Comparison of ENCODE assay signal across 23 mouse cellular contexts in the genomic region with DNA sequence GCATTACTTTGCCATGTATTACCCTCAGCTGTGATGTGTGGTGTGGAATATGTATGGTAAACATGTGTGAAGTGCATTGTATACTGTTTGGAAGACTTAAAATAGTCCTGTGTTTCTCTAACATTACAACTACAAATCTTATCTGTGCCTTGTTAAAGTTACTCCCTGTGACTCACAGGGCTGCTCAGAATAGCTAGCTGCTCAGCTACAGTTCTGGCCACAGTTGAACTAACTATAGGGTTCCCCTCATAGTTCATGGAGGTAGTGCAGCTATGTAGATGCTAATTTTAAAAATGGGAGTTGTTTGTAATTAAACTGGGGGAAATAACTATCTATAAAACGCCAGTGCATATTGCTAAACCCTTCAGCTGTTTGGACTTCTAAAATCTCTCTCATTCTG.
"Had no signal": no experiment of that assay in that cellular context is flagged by ENCODE, and none has a peak within 500 bp of the region (broad histone marks: within the 10 kb centered on the region; RNA-seq: fewer than 3 reads in every experiment).

No protein-coding gene starts in this region.

- H3K27me3 ChIP-seq: hindbrain, embryonic 13.5 days; hindbrain, embryonic 15.5 days; kidney, embryonic 15.5 days; limb, embryonic 13.5 days; limb, embryonic 15.5 days; liver, embryonic 12.5 days had no signal

- H3K9ac ChIP-seq: forebrain, postnatal 0 days; hindbrain, embryonic 13.5 days; hindbrain, embryonic 15.5 days; kidney, embryonic 15.5 days; limb, embryonic 13.5 days; limb, embryonic 15.5 days; liver, embryonic 12.5 days; liver, embryonic 14.5 days had no signal

- H3K9me3 ChIP-seq: hindbrain, embryonic 13.5 days; hindbrain, embryonic 15.5 days; kidney, embryonic 15.5 days; limb, embryonic 13.5 days; limb, embryonic 15.5 days; liver, embryonic 12.5 days had no signal

- H3K4me2 ChIP-seq: hindbrain, embryonic 13.5 days; hindbrain, embryonic 15.5 days; kidney, embryonic 15.5 days; limb, embryonic 13.5 days; limb, embryonic 15.5 days; liver, embryonic 12.5 days had no signal

- H3K27ac ChIP-seq: hindbrain, embryonic 13.5 days; hindbrain, embryonic 15.5 days; hindbrain, postnatal 0 days; kidney, embryonic 15.5 days; kidney, postnatal 0 days; limb, embryonic 13.5 days; limb, embryonic 15.5 days; liver, embryonic 12.5 days; liver, embryonic 14.5 days had no signal

- DNase-seq: forebrain, postnatal 0 days; gastrocnemius, postnatal 14 days; gastrocnemius, postnatal 36 days; heart, adult 11 months; kidney, adult 11 months; kidney, adult 2 months; kidney, adult 9 months; kidney, postnatal 14 days; kidney, postnatal 36 days; layer of hippocampus, adult 9-11 months; layer of hippocampus, postnatal 36 days; left cerebral cortex, postnatal 4 days; lung, adult 18-20 months had no signal

- H3K36me3 ChIP-seq: hindbrain, embryonic 15.5 days; limb, embryonic 15.5 days; liver, embryonic 12.5 days had no signal

- ATAC-seq: forebrain, postnatal 0 days; hindbrain, postnatal 0 days; intestine, embryonic 16.5 days; liver, embryonic 12.5 days had no signal

- H3K4me3 ChIP-seq: hindbrain, embryonic 13.5 days; hindbrain, embryonic 15.5 days; kidney, embryonic 15.5 days; limb, embryonic 13.5 days; limb, embryonic 15.5 days; liver, embryonic 12.5 days had no signal

- H3K4me1 ChIP-seq: hindbrain, embryonic 15.5 days; kidney, embryonic 15.5 days; limb, embryonic 13.5 days; limb, embryonic 15.5 days; liver, embryonic 12.5 days had no signal
